Mouse (Mus musculus) E14TG2a.4 (cell line): Measurements from ENCODE around the gene Nsun2.

ENCODE experiments used
- H3K27me3 ChIP-seq: 2 replicates; pipeline ENCODE4 v1.6.1; 2014; ENCODE audit warnings: low read length, control low read depth; ENCODE audit not compliant: insufficient read depth
- H3K36me3 ChIP-seq: 2 replicates; pipeline ENCODE4 v1.6.1; 2014; ENCODE audit warnings: low read length, control low read depth; ENCODE audit not compliant: insufficient read depth
- H3K4me1 ChIP-seq: replicated peaks from 2 replicates; pipeline ENCODE4 v1.6.1; 2014; ENCODE audit warnings: low read depth, low read length, control low read depth
- H3K4me3 ChIP-seq: replicated peaks from 2 replicates; pipeline ENCODE4 v1.5.1; 2014; ENCODE audit warnings: mild to moderate bottlenecking, low read length
- H3K9me3 ChIP-seq: 2 replicates; pipeline ENCODE4 v1.6.1; 2014; ENCODE audit warnings: low read length, control low read depth
- CTCF ChIP-seq: conservative IDR thresholded peaks from 2 replicates; pipeline ENCODE4 v1.5.1; 2014; ENCODE audit warnings: low read length
- NANOG ChIP-seq: IDR thresholded peaks from 2 replicates; pipeline ENCODE4 v1.6.1; 2014; ENCODE audit warnings: borderline replicate concordance, low read length, mixed read lengths
- POU5F1 ChIP-seq: IDR thresholded peaks from 2 replicates; pipeline ENCODE4 v1.6.1; 2014; ENCODE audit warnings: low read length, borderline replicate concordance

Gene Nsun2

DNA sequence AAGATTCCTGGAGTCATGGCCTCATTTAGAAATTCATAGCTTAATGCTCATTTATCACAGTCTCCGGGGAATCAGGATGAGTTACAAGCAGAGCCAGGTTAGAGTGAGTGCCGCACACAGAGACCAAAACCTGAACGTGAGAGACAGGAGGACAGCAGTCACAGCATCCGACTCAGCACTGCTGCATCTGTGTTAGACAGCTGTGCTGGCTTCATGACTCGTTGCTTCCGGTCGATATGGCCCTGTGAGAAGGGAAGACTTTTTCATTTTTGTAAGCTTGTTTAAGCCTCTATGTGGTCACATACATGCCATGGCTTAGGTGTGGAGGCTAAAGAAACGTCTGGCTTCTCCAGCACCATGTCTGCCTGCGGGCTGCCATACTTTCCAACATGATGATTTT, 104.1 kb downstream of the Nsun2 start:
- Histone ChIP-seq H3K36me3 (peaks cover 90% of the 10 kb centered on the region), H3K4me1 (peaks cover 13% of the 10 kb centered on the region), H3K4me3 (no peak overlapping the region), H3K27me3 (no peaks in the 10 kb centered on the region), H3K9me3 (no peaks in the 10 kb centered on the region)
- TF ChIP-seq POU5F1 = no peak

DNA sequence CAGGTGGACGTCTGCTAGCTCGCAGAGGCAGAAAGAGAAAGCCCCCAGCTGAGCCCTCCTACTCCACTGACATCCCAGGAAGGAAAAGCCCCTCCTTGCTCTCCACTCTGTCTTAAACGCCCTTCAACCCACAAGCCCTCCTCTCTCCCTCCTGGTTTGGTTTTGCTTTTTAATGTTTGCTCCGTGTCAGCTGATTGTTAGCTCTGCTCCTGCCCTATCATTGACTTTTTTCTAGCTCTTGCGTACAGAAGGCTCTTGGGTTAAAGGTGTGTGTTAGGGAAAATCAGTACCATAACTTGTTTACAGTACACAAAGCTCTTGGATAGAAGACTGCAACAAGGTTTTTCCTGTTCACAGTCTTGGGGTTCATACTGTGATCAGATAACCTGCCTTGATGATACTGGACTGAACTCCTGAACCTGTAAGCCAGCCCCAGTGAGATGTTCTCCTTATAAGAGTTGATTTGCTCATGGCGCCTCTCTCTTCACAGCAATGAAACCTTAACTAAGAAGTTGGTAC, 104.6 kb downstream of the Nsun2 start:
- Histone ChIP-seq H3K4me1 (peaks cover 13% of the 10 kb centered on the region), H3K9me3 (no peaks in the 10 kb centered on the region), H3K27me3 (no peaks in the 10 kb centered on the region), H3K4me3 (no peak overlapping the region), H3K36me3 (peaks cover 86% of the 10 kb centered on the region)
- no peak for TF ChIP-seq NANOG
- TF ChIP-seq CTCF = no peak
- no peak for TF ChIP-seq POU5F1

DNA sequence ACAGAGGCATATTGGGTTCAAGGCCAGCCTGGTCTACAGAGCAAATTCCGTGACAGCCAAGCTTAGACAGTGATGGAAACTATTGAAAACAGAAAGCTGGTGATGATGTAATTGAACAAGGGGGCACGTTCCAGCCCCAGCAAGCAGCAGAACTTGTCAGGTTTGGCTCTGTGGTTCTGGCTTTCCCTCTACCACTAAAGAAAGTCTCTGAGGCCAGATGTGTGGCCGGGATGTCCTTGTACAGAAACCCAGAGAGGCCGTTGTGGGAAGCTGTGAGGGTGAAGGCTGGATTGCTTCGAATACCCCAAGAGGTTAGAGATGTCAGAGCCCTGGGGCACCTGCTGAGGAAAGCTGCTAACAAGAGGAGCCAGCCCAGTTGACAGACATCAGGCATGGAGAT, 105.7 kb downstream of the Nsun2 start:
- Histone ChIP-seq H3K9me3 (no peaks in the 10 kb centered on the region), H3K36me3 (peaks cover 75% of the 10 kb centered on the region), H3K4me3 (no peak overlapping the region), H3K4me1 (peaks cover 13% of the 10 kb centered on the region), H3K27me3 (no peaks in the 10 kb centered on the region)
- no peak for TF ChIP-seq POU5F1
- no peak for TF ChIP-seq NANOG
- TF ChIP-seq CTCF = no peak

DNA sequence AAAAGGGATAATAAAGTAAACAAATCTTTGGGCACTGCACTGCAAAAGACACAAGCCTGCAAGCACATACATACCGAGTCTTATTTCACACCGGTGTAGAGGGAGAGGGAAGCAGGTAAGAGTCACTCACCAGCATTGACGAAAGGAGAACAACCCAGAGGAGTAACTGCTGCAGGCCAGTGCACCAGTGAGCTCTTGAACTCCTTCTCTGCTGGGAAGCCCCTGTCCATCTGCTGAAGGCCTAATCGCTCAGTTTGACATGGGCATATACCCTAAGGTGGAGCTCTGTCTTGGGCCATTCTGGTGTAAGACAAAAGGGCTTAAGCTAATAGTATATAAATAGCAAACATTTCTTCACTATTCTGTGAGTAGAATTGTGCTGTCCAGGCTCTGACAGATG, 106.6 kb downstream of the Nsun2 start:
- peaks cover 66% of the 10 kb centered on the region for H3K36me3 ChIP-seq
- H3K4me3 ChIP-seq = no peak overlapping the region
- no peak for TF ChIP-seq NANOG
- TF ChIP-seq CTCF = no peak
- TF ChIP-seq POU5F1 = no peak
- H3K27me3 ChIP-seq = no peaks in the 10 kb centered on the region
- H3K4me1 ChIP-seq = peaks cover 8% of the 10 kb centered on the region
- H3K9me3 ChIP-seq = no peaks in the 10 kb centered on the region

DNA sequence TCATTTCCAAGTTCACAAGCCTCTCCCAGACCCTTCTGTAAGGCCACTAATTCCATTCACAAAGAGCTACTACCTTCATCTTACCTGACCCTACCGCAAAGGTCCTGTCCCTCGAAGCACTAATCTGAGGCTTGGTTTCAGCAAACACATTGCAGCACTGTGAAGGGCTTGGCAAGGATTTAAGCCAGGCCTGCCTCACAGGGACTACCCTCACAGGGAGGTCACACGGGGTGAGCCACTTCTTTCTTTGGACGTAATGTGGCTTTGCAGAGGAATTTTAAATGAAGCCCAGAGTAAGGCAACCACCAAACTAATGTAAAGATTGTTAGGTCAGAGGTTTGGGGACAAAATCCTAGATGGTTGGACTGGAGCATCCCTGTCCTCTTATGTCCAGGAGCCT, 107.0 kb downstream of the Nsun2 start:
- Histone ChIP-seq H3K27me3 (no peaks in the 10 kb centered on the region), H3K36me3 (peaks cover 62% of the 10 kb centered on the region), H3K9me3 (no peaks in the 10 kb centered on the region), H3K4me3 (no peak overlapping the region), H3K4me1 (peaks cover 4% of the 10 kb centered on the region)
- TF ChIP-seq POU5F1 (no peak), NANOG (no peak), CTCF (no peak)

DNA sequence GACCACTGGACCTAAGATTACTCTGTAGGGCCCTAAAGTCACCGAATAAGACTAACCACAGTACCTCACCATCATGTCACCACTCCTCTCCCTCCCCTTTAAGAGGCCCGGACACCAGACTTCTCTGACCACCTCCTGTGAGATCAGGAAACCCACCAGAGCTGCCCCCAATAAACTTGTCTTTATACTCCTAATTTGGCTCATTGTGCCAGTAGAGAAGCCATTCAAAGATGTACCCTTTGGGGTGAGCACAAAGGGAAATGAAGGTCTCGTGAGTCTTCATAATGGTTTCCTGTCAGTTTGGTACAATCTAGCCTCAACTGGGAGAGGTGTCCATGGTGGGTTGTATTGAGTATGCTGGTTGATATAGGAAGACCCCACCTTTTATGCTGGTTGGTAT, 107.5 kb downstream of the Nsun2 start:
- H3K4me1 ChIP-seq = peaks cover 4% of the 10 kb centered on the region
- peaks cover 58% of the 10 kb centered on the region for H3K36me3 ChIP-seq
- no peaks in the 10 kb centered on the region for H3K27me3 ChIP-seq
- no peak for TF ChIP-seq NANOG
- no peak for TF ChIP-seq POU5F1
- TF ChIP-seq CTCF = no peak
- no peak overlapping the region for H3K4me3 ChIP-seq
- H3K9me3 ChIP-seq = no peaks in the 10 kb centered on the region

DNA sequence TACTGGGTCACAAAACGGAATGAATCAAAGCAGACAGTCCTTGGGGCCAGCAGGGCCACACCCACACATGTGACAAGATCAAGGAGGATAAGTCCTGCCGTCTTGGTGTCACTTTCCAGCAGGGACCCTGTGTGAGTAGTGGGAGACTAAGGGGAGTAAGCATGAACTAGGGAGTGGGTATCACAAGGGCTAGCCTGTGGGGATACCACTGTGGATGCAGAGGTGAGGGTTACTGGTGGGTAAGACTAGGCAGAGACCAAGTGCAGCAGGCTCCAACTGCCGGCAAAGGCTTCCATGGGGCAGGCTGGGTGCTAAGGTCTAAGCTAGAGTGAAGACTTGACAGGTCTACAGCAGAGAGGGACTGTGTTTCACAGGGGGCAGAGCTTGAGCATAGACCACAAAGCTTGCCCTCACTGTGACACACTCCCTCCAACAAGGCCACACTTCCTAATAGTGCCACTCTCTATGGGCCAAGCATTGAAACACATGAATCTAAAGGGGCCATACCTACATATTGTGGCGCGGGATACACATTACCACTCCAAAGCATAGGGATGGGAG, 109.2 kb downstream of the Nsun2 start:
- peaks cover 41% of the 10 kb centered on the region for H3K36me3 ChIP-seq
- no peaks in the 10 kb centered on the region for H3K27me3 ChIP-seq
- no peaks in the 10 kb centered on the region for H3K9me3 ChIP-seq
- no peak for TF ChIP-seq CTCF
- TF ChIP-seq NANOG = no peak
- TF ChIP-seq POU5F1 = no peak
- no peak overlapping the region for H3K4me3 ChIP-seq
- peaks cover 3% of the 10 kb centered on the region; the same call in 1 of the 2 replicates for H3K4me1 ChIP-seq

DNA sequence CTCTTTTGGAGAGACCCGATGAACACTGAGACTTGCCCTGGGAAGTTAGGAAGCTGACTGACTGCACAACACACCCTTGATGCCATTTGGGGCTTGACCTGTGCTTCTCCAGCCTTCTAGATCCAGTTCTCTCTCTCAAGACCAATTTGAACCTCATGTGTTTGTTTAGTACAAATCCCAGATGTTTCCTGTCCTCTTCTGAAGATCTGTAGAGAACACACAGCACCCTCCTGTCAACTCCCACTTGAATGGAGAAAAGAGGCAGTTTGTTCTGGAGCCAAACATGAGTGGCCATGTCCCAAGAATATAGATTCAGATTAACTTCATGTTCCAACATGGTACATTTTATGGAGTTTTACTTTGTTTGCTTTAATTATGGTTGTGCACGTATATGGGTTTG, 110.4 kb downstream of the Nsun2 start:
- peaks cover 3% of the 10 kb centered on the region; the same call in 1 of the 2 replicates for H3K4me1 ChIP-seq
- H3K27me3 ChIP-seq = no peaks in the 10 kb centered on the region
- no peak for TF ChIP-seq POU5F1
- no peak for TF ChIP-seq NANOG
- TF ChIP-seq CTCF = no peak
- peaks cover 29% of the 10 kb centered on the region for H3K36me3 ChIP-seq
- no peak overlapping the region for H3K4me3 ChIP-seq
- no peaks in the 10 kb centered on the region for H3K9me3 ChIP-seq

DNA sequence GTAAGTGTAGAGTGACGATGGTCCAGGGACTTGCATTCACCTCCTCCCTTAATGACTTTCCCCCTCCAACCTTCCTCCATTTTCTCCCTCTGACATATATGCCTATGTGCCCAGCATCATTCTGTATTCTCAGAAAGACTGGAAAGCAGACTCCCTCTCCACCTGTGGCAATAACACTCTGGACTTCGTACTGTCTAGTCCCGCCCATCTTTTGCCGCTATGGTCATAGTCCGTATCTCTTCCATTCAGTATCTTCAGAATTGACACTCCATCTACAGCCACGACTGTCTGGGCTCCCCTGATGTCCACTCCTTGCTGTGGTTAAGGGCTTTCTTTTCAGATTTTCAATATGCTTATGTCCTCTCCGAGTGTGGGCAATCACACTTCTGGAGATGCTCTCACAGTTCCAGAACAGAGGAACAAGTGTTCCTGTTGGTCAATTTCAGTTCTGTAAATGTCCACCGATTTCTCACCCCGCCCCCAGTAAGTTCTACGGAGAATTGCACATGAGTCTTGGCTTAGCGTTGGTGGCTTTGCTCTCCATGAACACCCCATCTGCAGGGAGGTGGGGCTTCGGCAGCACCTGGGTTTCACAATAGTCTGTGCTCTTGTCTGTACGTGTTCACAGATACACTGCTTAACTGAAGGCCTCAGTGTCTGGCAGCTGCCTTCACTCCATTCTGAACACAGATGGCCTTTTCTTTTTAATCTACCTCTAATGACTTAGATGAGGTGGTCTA, 111.1 kb downstream of the Nsun2 start:
- H3K4me1 ChIP-seq = peaks cover 3% of the 10 kb centered on the region; the same call in 1 of the 2 replicates
- no peak for TF ChIP-seq NANOG
- TF ChIP-seq CTCF = no peak
- no peak for TF ChIP-seq POU5F1
- no peaks in the 10 kb centered on the region for H3K27me3 ChIP-seq

More for the DNA sequence above, 111.1 kb downstream of the Nsun2 start:
- H3K9me3 ChIP-seq = no peaks in the 10 kb centered on the region
- H3K36me3 ChIP-seq = peaks cover 22% of the 10 kb centered on the region
- H3K4me3 ChIP-seq = no peak overlapping the region
